Mouse (Mus musculus) ES-Bruce4 (cell line): Measurements from ENCODE around the gene Unc5cl. TPM values are rescaled to one million over a fixed set of nuclear protein-coding genes. Genes with fewer than 3 reads are reported as not detected.
A peak's percentile ranks its signal among the peaks of the same experiment; 100 is the strongest.

Source experiments
- H3K27ac ChIP-seq: 2 replicates; pipeline ENCODE4 v1.5.1; 2012; ENCODE audit warnings: low read length, inconsistent platforms; ENCODE audit not compliant: insufficient read depth
- H3K27me3 ChIP-seq: 2 replicates; pipeline ENCODE4 v1.6.1; 2012; ENCODE audit warnings: mild to moderate bottlenecking, low read length, inconsistent platforms; ENCODE audit not compliant: control insufficient read depth, poor library complexity, insufficient read depth, severe bottlenecking
- H3K36me3 ChIP-seq: 2 replicates; pipeline ENCODE4 v1.6.1; 2012; ENCODE audit warnings: inconsistent platforms, mild to moderate bottlenecking, low read length, moderate library complexity; ENCODE audit not compliant: control insufficient read depth, poor library complexity, insufficient read depth, severe bottlenecking
- H3K4me1 ChIP-seq: one replicate; pipeline ENCODE4 v1.8.1; 2011; ENCODE audit warnings: low read length; ENCODE audit not compliant: control insufficient read depth, insufficient read depth
- H3K4me3 ChIP-seq: 2 replicates; pipeline ENCODE4 v1.5.1; 2011; ENCODE audit warnings: low read depth, mild to moderate bottlenecking, low read length
- H3K9ac ChIP-seq: 2 replicates; pipeline ENCODE4 v1.6.1; 2012; ENCODE audit warnings: low read depth, mild to moderate bottlenecking, inconsistent platforms; ENCODE audit not compliant: poor library complexity, severe bottlenecking
- H3K9me3 ChIP-seq: replicated peaks from 2 replicates; pipeline ENCODE4 v1.6.1; 2012; ENCODE audit warnings: mild to moderate bottlenecking, low read length, inconsistent platforms; ENCODE audit not compliant: control insufficient read depth, poor library complexity, insufficient read depth, severe bottlenecking
- CTCF ChIP-seq: IDR thresholded peaks from one replicate; pipeline ENCODE4 v1.8.1; 2011; ENCODE audit warnings: low read depth, low read length
- EP300 ChIP-seq: IDR thresholded peaks from 2 replicates; pipeline ENCODE4 v1.6.1; 2011; ENCODE audit warnings: low read depth, low read length; ENCODE audit not compliant: insufficient read depth
- POLR2A ChIP-seq: IDR thresholded peaks from one replicate; pipeline ENCODE4 v1.8.1; 2011; ENCODE audit warnings: low read length; ENCODE audit not compliant: insufficient read depth
- polyA plus RNA-seq: library from polyadenylated mRNA; stranded (reverse); fragments of >200 nt; gene quantifications from 2 replicates; pipeline ENCODE4 v1.2.4, GENCODE M21; 2011; ENCODE audit warnings: low read depth; ENCODE audit not compliant: missing spikeins, insufficient read depth, insufficient read length

Unc5cl gene
- 0.90 and 1.4 TPM in 2 replicates for polyA plus RNA-seq

DNA sequence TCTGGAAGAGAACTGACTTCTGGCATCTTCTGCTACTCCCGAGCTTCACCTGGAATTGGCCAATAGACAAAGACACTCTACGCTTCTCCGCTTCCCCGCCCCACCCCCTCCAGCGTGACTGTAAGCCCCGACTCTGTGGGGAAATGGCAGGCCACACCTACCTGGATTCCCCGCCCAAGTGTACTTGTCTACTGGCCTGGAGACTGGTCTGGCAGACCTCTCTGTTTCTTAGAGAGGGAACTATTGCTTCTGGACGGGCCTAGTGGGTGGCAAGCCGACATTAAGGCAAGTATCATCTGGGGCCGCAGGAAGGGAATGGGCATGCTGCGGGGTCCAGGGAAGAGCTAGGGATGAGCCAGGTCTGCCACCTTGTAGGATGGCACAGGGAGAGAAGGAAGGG, at the start of gene Unc5cl:
Unc5cl (plus strand) TSS at position 214 of the 400 bp plus-strand sequence.
- H3K9ac ChIP-seq: no peak within 1 kb of the TSS; the same call in 1 of the 2 replicates
- peak within 1 kb of the TSS; percentile 53 for H3K4me3 ChIP-seq
- H3K36me3 ChIP-seq: no peaks in the 10 kb centered on the region
- no peaks in the 10 kb centered on the region for H3K9me3 ChIP-seq
- H3K27ac ChIP-seq: no peak within 1 kb of the TSS
- TF ChIP-seq POLR2A (no peak), EP300 (0 out of 2 replicates have a peak, but pooled peaks have one; percentile 19), CTCF (no peak)
- peaks cover 4% of the 10 kb centered on the region for H3K4me1 ChIP-seq
- H3K27me3 ChIP-seq: no peaks in the 10 kb centered on the region

DNA sequence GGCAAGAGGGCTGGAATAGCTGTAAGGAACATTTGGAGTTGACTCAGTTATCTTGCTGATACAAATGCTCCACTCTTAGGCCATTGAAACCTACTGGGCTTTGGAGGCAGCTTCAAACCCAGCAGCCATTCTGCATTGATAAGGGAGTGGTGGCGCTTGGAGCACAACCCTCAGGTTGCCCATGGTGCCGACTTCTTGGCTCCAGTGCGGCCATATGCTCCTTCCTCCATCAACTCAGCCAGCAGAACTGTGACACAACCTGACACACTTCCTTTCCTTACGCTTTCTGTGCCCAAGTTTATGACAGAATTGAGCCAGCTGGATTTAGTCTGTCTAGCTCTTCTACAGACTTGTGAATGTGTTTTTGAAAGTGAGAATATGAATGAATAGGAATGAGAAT, 47.5 kb upstream of the Unc5cl start:
- Histone ChIP-seq H3K36me3 (peaks cover 13% of the 10 kb centered on the region), H3K9me3 (no peaks in the 10 kb centered on the region), H3K9ac (no peak overlapping the region), H3K4me3 (no peak overlapping the region), H3K27ac (no peak overlapping the region), H3K27me3 (no peaks in the 10 kb centered on the region), H3K4me1 (peaks cover 2% of the 10 kb centered on the region)
- TF ChIP-seq POLR2A (no peak), CTCF (no peak), EP300 (no peak)

DNA sequence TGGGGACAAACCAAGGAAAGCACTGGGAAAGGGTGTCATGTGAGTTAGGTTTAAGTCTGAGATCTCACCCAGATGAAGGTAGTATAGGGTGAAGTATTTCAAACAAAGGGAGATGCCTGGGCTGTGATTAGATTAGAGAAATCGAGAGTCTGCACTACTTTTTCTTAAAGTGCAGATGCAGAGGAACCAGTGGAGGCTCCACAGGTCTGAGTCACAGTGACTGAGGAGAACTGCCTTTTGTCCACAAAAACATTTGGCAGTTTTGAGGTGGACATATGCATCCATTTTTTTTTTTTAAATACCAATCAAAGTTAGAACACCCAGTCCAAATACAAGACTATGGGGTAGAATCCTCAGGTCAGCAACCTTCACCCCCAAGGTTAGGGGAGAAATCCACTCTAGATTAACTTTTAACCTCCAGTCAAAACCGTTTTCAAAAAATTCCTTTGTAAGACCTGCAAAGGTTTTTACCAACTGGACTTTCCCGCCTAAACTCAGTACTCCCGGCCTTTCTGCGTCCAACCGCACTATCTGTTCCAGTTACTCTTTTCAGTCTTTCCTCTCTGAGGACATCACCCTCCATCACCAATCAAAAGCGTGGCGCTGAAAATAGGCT, 46.7 kb upstream of the Unc5cl start:
- no peaks in the 10 kb centered on the region for H3K27me3 ChIP-seq
- peaks cover 2% of the 10 kb centered on the region for H3K4me1 ChIP-seq
- H3K9me3 ChIP-seq: no peaks in the 10 kb centered on the region
- TF ChIP-seq POLR2A (no peak), EP300 (no peak), CTCF (no peak)
- H3K27ac ChIP-seq: peak overlapping the region; percentile 95
- peak overlapping the region; percentile 98 for H3K9ac ChIP-seq
- peaks cover 17% of the 10 kb centered on the region for H3K36me3 ChIP-seq
- H3K4me3 ChIP-seq: peak overlapping the region; percentile 98

DNA sequence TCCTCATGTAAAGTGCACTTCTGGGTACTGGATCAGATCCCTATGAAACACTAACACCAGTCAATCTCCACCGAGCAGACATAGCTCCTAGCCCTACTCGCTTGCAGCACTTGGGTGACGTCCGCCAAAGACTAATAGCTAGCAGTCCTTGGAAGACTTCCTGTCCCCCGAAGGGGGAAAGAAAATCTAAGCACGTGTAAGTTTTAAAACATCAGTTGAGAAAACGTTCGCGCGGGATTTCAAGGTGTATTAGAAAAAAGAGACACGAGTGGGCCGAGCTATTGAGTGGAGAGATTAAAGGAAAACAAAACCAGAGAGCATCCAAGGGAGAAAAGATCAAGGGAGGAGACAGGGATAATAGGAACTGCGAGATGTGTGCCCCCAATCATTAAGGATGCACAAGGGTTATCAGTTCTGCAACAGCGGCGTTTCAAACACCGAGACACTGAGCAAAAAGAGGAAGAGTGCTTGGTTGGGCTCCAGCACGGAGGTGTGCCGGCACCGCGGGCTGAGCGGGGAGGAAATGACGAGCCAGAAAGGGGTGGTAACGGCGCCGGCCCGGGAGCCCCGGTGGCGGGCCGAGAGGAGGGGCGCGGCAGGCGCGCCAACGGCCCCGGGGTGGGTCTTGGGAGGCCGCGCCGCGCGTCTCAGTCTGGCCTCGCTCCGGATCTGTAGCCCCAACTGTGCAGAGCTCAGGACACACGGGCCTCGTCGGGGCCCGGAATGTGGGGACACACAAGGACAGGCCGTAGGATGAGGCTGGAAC, 46.0 kb upstream of the Unc5cl start:
- TF ChIP-seq POLR2A (no peak), CTCF (no peak), EP300 (no peak)
- H3K36me3 ChIP-seq: peaks cover 20% of the 10 kb centered on the region
- H3K27me3 ChIP-seq: no peaks in the 10 kb centered on the region
- H3K9me3 ChIP-seq: no peaks in the 10 kb centered on the region
- H3K4me1 ChIP-seq: peaks cover 2% of the 10 kb centered on the region
- peak overlapping the region; percentile 98 for H3K4me3 ChIP-seq
- peak overlapping the region; percentile 95 for H3K27ac ChIP-seq
- H3K9ac ChIP-seq: peak overlapping the region; percentile 98

DNA sequence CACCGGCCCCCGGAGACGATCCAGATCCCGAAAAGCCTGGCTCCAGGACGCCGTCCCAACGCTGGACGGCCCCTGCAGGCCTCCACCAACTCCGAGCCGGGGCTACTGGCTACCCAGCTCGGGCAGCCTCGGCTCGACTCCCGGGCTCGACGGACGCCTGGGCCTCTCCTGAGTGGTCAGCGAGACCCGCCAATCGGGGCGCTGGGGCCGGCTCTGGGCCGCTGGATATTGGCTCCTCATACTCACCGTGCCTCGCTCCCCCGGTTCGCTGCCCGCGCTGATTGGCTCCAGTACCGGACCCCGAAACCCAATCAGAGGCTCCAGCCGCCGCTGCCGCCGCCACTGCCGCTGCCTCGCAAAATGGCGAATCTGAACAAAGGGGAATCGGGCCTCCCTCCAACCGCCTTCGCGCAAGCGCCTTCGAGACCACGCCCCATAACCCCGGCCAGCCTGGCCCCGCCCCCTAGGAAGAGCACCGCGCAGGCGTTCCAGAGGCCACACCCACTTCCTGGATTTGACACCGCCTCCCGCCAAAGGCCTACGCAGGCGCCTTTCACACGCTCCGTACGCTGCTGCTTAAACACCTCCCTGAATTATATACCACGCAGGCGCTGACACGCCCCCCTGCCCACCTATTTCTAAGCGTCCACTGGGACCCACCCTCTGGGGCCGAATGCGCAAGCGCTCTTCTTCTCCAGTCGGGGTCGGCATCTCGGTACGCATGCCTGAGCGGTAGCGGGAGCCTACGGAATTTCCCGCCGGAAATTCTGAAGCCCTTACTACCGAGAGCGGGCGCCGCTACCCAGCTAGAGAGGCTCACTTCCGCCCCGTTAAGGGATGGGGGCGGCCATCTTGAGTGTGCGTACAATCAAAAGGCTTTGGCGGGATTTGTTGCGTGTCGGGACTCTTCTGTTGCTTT, 45.1 kb upstream of the Unc5cl start, which contains the start of the genes Nfya and Oard1:
Nfya (minus strand) TSS at position 527 of the 919 bp plus-strand sequence.
Oard1 (plus strand) TSS at position 635 of the 919 bp plus-strand sequence.
- H3K9me3 ChIP-seq: no peaks in the 10 kb centered on the region
- peak within 1 kb of the TSS; percentile 98 for H3K4me3 ChIP-seq
- peaks cover 24% of the 10 kb centered on the region for H3K36me3 ChIP-seq
- TF ChIP-seq EP300 (no peak), CTCF (no peak), POLR2A (no peak)
- H3K4me1 ChIP-seq: peaks cover 2% of the 10 kb centered on the region
- peak within 1 kb of the TSS; percentile 95 for H3K27ac ChIP-seq
- H3K9ac ChIP-seq: peak within 1 kb of the TSS; percentile 98
- no peaks in the 10 kb centered on the region for H3K27me3 ChIP-seq
